Mouse (Mus musculus) stomach, embryonic 15.5 days (tissue): ENCODE results near the gene Wasl. TPM values are rescaled to one million over a fixed set of nuclear protein-coding genes. Genes with fewer than 3 reads are reported as not detected.

ENCODE experiments used
- ATAC-seq: fragments of 200-750 bp; cut with Nextera tagmentation; 2 replicates; pipeline ENCODE4 v1.8.0; 2017; ENCODE audit warnings: low read depth, moderate number of reproducible peaks, moderate TSS enrichment; ENCODE audit not compliant: insufficient read depth, low FRiP score
- H3K27ac ChIP-seq: fragments of 300-500 bp; sonication (generic); 2 replicates; pipeline ENCODE4 v1.5.1; 2015; ENCODE audit warnings: mild to moderate bottlenecking, inconsistent platforms
- H3K27me3 ChIP-seq: fragments of 300-500 bp; sonication (generic); replicated peaks from 2 replicates; pipeline ENCODE4 v1.6.1; 2015; ENCODE audit warnings: inconsistent platforms
- H3K36me3 ChIP-seq: fragments of 300-500 bp; sonication (generic); 2 replicates; pipeline ENCODE4 v1.6.1; 2015; ENCODE audit warnings: inconsistent platforms
- H3K4me1 ChIP-seq: fragments of 300-500 bp; sonication (generic); 2 replicates; pipeline ENCODE4 v1.6.1; 2015; ENCODE audit warnings: inconsistent platforms
- H3K4me2 ChIP-seq: fragments of 300-500 bp; sonication (generic); 2 replicates; pipeline ENCODE4 v1.6.1; 2015; ENCODE audit warnings: mild to moderate bottlenecking, inconsistent platforms
- H3K4me3 ChIP-seq: fragments of 300-500 bp; sonication (generic); replicated peaks from 2 replicates; pipeline ENCODE4 v1.5.1; 2015; ENCODE audit warnings: inconsistent platforms
- H3K9ac ChIP-seq: fragments of 300-500 bp; sonication (generic); 2 replicates; pipeline ENCODE4 v1.6.1; 2015; ENCODE audit warnings: inconsistent platforms
- H3K9me3 ChIP-seq: fragments of 300-500 bp; sonication (generic); 2 replicates; pipeline ENCODE4 v1.6.1; 2016; ENCODE audit warnings: inconsistent platforms
- WGBS: fragments of 180-500 bp; shearing (Covaris S2); methylation state at CpG from one replicate; pipeline ENCODE4 v1.1.7; 2015; 5-methylcytosine and 5-hydroxymethylcytosine counted together
- polyA plus RNA-seq: library from polyadenylated mRNA; unstranded; fragments of >200 nt; fragmentation: Nextera tagmentation; extraction: Ambion mirVana; gene quantifications from 2 replicates; pipeline ENCODE4 v1.2.1, GENCODE M21; 2015

The Wasl gene
- polyA plus RNA-seq, 1 experiment from 2014 or later = 73.1 TPM

DNA sequence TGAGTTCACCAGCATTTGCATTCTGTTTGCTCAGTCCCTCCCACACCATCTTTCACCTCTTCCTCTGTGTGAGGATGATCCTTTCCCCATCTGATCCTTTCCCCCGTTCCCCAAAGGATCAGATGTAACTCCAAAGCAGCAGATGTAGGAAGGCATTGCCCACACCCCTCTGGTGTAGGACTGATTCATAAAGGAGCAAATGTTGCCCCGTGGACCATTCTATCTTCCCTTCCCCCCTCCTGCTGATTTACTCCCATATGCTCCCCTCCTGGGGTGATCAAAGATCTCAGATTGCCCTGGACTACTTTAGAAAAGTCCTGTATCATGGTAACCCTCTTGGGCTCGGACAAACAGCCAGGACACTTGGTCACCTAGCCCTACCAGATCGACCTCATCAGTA, 64.1 kb downstream of the Wasl start:
- no peaks in the 10 kb centered on the region for H3K9me3 ChIP-seq
- no peak overlapping the region for H3K27ac ChIP-seq
- no peaks in the 10 kb centered on the region for H3K4me1 ChIP-seq
- WGBS = 75% methylated on average over 4 of the region's 4 CpGs
- H3K36me3 ChIP-seq = no peaks in the 10 kb centered on the region
- no peak overlapping the region for H3K9ac ChIP-seq
- H3K4me2 ChIP-seq = no peak overlapping the region
- no peak overlapping the region for H3K4me3 ChIP-seq
- H3K27me3 ChIP-seq = no peaks in the 10 kb centered on the region
- ATAC-seq = no peak

DNA sequence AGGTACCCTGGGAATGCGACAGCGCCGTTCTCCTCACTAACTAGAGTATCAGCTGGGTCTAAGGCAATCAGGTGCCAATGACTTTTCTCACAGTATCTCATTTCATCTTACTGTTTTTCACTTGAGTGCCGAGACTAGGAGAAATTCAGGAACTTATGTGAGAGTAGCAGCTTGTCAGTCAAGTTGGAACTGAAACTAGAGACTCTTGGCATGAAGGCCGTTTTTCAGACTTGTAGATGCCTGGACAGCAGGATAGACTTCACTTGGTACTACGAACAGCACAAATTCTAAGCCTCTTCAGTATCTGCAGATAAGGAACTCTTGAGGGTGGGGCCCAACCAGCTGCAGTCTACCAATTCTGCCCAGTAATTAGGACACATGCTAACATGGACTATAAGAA, 64.7 kb downstream of the Wasl start:
- WGBS = 83% methylated on average over 6 of the region's 6 CpGs

GRCm38 (mm10) chr6:24599639-24600038, 65.2 kb downstream of the Wasl start:
- H3K36me3 ChIP-seq = no peaks in the 10 kb centered on the region
- H3K27ac ChIP-seq = no peak overlapping the region
- no peak overlapping the region for H3K9ac ChIP-seq
- no peaks in the 10 kb centered on the region for H3K9me3 ChIP-seq
- H3K4me2 ChIP-seq = no peak overlapping the region
- H3K27me3 ChIP-seq = no peaks in the 10 kb centered on the region
- no peak for ATAC-seq
- 85% methylated on average over 5 of the region's 5 CpGs for WGBS
- H3K4me3 ChIP-seq = no peak overlapping the region
- no peaks in the 10 kb centered on the region for H3K4me1 ChIP-seq

More for the DNA sequence above, 64.7 kb downstream of the Wasl start:
- H3K36me3 ChIP-seq = no peaks in the 10 kb centered on the region
- no peaks in the 10 kb centered on the region for H3K9me3 ChIP-seq
- ATAC-seq = no peak
- H3K27me3 ChIP-seq = no peaks in the 10 kb centered on the region
- no peaks in the 10 kb centered on the region for H3K4me1 ChIP-seq
- no peak overlapping the region for H3K27ac ChIP-seq
- no peak overlapping the region for H3K4me2 ChIP-seq
- H3K4me3 ChIP-seq = no peak overlapping the region
- H3K9ac ChIP-seq = no peak overlapping the region

DNA sequence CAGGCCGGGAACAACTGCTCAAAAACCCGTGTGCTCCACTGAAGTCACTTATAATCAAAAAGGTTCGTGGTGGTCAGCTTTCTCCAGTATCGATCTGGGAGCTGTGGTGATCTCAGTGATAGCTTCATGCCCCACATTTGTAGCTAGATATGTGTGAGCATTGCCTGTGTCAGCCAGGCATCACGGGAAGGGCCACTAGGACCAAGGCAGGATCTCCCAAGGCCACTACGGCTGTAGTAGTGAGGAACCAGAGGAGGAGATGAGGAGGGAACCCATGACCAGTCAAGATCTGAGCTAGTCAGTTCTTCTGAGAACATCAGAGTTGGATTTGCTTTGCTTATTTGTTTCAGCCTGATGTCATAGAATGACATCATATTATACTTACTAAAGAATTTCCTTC, 65.6 kb downstream of the Wasl start:
- H3K4me3 ChIP-seq = no peak overlapping the region
- ATAC-seq = no peak
- no peaks in the 10 kb centered on the region for H3K36me3 ChIP-seq
- H3K9me3 ChIP-seq = no peaks in the 10 kb centered on the region
- 90% methylated on average over 6 of the region's 6 CpGs for WGBS
- H3K9ac ChIP-seq = no peak overlapping the region
- H3K4me1 ChIP-seq = no peaks in the 10 kb centered on the region
- no peak overlapping the region for H3K4me2 ChIP-seq
- H3K27ac ChIP-seq = no peak overlapping the region
- no peaks in the 10 kb centered on the region for H3K27me3 ChIP-seq

- Histone ChIP-seq H3K9ac (no peak within 1 kb of the TSS), H3K4me3 (no peak within 1 kb of the TSS), H3K9me3 (no peaks in the 10 kb centered on the region), H3K36me3 (no peaks in the 10 kb centered on the region), H3K4me1 (no peaks in the 10 kb centered on the region), H3K27ac (no peak within 1 kb of the TSS), H3K4me2 (no peak within 1 kb of the TSS), H3K27me3 (no peaks in the 10 kb centered on the region)
- 81% methylated on average over 10 of the region's 10 CpGs for WGBS
- no peak for ATAC-seq
These were observed 67.3 kb downstream of the Wasl start, which contains the start of gene Lmod2 for GRCm38 (mm10) chr6:24597500-24597899. Gene Lmod2 (plus strand): TSS chr6:24597762.

DNA sequence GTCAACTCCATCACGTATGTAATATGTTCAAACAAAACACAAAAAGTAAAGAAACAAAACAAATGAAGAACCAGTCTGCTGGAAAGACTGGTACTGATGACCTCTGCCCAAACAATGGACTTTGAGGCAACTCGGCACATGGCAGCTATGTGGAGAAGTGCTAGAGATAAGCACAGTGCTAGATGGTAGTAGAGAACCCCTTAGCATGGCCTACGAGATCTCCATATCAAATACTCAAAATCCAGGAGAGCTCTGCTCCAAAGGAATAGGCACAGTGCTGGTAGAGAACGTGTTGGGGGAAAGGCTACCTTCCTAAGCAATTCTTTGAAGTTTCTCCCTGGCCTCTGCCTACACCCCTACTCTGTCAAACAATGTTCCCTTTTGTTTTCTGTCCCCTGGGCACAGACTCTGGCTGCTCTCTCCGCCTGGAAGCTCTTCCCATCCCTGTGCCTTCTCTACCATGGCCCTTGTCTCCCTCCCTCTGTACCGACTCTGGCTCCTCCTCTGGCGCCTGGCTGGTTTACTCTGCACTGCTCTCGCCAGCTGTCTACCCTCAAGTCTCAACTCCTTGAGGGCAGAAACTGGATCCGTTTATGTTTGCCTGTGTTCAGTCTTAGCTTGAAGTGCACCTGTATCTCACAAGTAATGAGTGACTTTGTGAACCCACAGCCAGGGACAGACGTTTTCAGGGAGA, 73.1 kb downstream of the Wasl start:
- H3K9ac ChIP-seq = no peak overlapping the region
- no peak overlapping the region for H3K4me2 ChIP-seq
- H3K4me3 ChIP-seq = no peak overlapping the region
- H3K4me1 ChIP-seq = no peaks in the 10 kb centered on the region
- no peak for ATAC-seq
- no peaks in the 10 kb centered on the region for H3K36me3 ChIP-seq
- no peak overlapping the region for H3K27ac ChIP-seq
- 41% methylated on average over 10 of the region's 10 CpGs for WGBS
- no peaks in the 10 kb centered on the region for H3K9me3 ChIP-seq
- H3K27me3 ChIP-seq = no peaks in the 10 kb centered on the region

DNA sequence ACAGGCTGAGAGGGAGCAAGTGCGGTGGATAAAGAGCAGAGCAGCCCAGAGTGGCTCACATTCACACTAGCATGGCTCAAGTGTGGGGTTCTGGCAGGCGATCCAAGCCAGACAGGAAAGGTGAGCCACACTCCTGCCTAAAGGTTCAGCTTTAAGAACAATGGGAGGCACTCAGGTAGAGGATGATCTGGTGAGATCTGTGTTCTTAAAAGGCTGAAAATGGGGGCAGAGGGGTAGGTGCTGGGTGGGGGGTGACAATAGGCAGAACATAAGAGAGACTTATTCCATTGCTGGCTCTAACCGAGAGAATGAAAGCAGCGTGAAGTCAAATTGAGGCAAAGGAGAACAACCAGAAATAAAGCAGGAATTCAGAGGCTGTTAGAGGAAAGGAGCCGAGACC, 74.5 kb downstream of the Wasl start:
- no peak for ATAC-seq

DNA sequence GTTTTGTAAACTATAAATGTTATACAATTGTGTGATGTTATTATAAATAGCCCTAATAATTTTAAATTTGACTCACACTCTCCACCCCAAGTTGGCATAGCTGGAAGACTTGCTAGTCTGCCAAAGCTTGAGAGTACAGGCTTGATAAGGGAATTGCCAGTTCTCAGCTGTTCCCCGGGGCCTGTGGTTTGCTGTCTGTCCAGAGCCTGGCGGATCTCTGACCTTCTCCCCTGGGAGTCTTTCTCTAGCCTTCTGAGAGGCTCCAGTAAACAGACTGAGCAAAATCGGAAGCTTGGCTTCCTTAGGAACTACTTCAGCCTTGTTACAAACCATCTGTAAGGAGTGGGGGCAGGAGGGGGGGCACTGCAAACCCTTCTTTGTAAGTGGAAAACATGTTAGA, 77.9 kb downstream of the Wasl start:
- H3K4me3 ChIP-seq = no peak overlapping the region
- no peaks in the 10 kb centered on the region for H3K9me3 ChIP-seq
- H3K27ac ChIP-seq = no peak overlapping the region
- no peak; the same call in 1 of the 2 replicates for ATAC-seq
- WGBS = 23% methylated on average over 3 of the region's 3 CpGs
- no peaks in the 10 kb centered on the region for H3K27me3 ChIP-seq
- H3K36me3 ChIP-seq = no peaks in the 10 kb centered on the region
- no peak overlapping the region for H3K4me2 ChIP-seq
- no peaks in the 10 kb centered on the region for H3K4me1 ChIP-seq
- H3K9ac ChIP-seq = no peak overlapping the region

More for the DNA sequence above, 74.5 kb downstream of the Wasl start:
- WGBS = 89% methylated on average over 5 of the region's 5 CpGs
- Histone ChIP-seq H3K4me2 (no peak overlapping the region), H3K27ac (no peak overlapping the region), H3K9me3 (no peaks in the 10 kb centered on the region), H3K36me3 (no peaks in the 10 kb centered on the region), H3K4me3 (no peak overlapping the region), H3K27me3 (no peaks in the 10 kb centered on the region), H3K9ac (no peak overlapping the region), H3K4me1 (no peaks in the 10 kb centered on the region)

DNA sequence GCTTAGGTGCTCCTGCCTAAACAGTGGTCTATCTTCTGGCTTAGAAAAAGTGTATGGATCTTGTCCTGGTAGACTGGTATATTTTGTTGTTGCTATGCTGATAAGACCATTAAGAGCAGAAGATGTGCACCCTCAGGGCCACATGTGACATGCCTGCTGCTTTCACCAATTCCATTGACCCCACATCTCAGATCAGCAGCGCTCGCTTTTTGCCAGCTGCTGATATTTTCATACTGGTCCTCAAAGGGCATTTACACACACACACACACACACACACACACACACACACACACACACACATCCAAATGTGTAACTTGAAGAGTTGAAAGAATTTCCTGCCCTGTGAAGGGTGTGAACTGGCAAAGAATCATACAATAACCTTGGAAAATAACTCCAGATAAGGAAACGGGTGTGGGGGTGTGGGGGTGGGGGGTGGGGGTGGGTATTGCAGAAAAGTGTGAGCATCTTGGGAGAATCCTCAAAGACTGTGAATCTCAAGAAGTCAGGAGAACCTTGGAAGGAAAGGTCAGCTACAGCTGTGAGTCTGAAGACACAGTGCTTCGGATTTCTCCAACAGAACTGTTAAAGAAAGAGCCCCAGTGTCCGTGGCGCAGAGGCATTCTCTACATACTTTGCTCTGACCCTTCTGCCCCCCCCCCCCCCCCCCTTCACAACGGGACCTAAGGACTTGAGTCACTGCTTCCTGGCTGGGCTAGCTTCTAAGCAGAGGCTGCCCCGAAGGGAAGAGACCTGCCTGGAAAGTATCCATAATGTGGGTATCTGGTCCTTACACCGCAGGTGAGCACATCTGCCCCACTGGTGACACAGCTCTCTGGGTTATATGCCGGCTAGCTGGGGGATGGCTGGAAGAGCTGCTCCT, 79.1 kb downstream of the Wasl start:
- no peaks in the 10 kb centered on the region for H3K9me3 ChIP-seq
- no peak overlapping the region for H3K9ac ChIP-seq
- no peaks in the 10 kb centered on the region for H3K4me1 ChIP-seq
- no peak overlapping the region for H3K4me2 ChIP-seq
- 41% methylated on average over 9 of the region's 10 CpGs for WGBS
- no peak overlapping the region for H3K4me3 ChIP-seq
- ATAC-seq = no peak; the same call in 1 of the 2 replicates
- H3K36me3 ChIP-seq = no peaks in the 10 kb centered on the region
- no peaks in the 10 kb centered on the region for H3K27me3 ChIP-seq
- no peak overlapping the region for H3K27ac ChIP-seq

GRCm38 (mm10) chr6:24583456-24583855, 81.4 kb downstream of the Wasl start:
- Histone ChIP-seq H3K4me2 (no peak overlapping the region), H3K9me3 (no peaks in the 10 kb centered on the region), H3K4me3 (no peak overlapping the region), H3K36me3 (no peaks in the 10 kb centered on the region), H3K4me1 (no peaks in the 10 kb centered on the region), H3K9ac (no peak overlapping the region), H3K27me3 (no peaks in the 10 kb centered on the region), H3K27ac (no peak overlapping the region)
- no peak for ATAC-seq
- WGBS = 76% methylated on average over 3 of the region's 3 CpGs

GRCm38 (mm10) chr6:24573319-24573718, 91.5 kb downstream of the Wasl start:
- Histone ChIP-seq H3K36me3 (no peaks in the 10 kb centered on the region), H3K27ac (no peak overlapping the region), H3K27me3 (no peaks in the 10 kb centered on the region), H3K4me2 (no peak overlapping the region), H3K9ac (no peak overlapping the region), H3K4me3 (no peak overlapping the region), H3K4me1 (no peaks in the 10 kb centered on the region), H3K9me3 (no peaks in the 10 kb centered on the region)
- no peak for ATAC-seq

DNA sequence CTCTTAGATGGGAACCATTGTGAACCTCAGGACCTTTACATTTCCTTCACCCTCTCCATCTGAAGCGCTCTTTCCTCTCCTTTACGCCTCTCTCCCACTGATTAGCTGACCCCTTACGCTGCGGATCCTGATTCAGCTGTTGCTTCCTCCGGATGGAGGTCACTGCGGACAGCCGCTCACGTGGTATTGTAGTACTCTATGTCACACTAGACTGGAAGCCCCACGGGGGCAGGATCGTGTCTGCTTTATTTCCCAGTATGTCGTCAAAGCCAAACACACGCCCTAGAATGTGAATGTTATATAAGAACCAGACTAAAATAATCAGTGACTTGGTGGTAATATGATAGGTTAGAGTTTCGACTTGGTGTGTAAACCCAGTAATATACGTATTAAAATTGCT, 92.4 kb downstream of the Wasl start:
- H3K36me3 ChIP-seq = no peaks in the 10 kb centered on the region
- WGBS = 82% methylated on average over 14 of the region's 14 CpGs
- no peaks in the 10 kb centered on the region for H3K9me3 ChIP-seq
- no peaks in the 10 kb centered on the region for H3K27me3 ChIP-seq
- H3K4me3 ChIP-seq = no peak overlapping the region
- no peak overlapping the region for H3K27ac ChIP-seq
- H3K4me2 ChIP-seq = no peak overlapping the region
- H3K4me1 ChIP-seq = no peaks in the 10 kb centered on the region
- H3K9ac ChIP-seq = no peak overlapping the region
- no peak for ATAC-seq
